8 mouse cellular contexts compared by ENCODE assay signal in genomic region chr2:4559211-4559882, GRCm38 (mm10).
A peak's percentile ranks its signal among the peaks of the same experiment; 100 is the strongest.
DNase-seq lines count a peak whose midpoint lies in the region; ATAC-seq and TF ChIP-seq lines count a peak whose summit lies in the region.

No protein-coding gene starts in this region.

- ATAC-seq in embryonic facial prominence, embryonic 13.5 days (ENCODE audit: insufficient number of reproducible peaks, insufficient read depth, low FRiP score, low TSS enrichment, low read depth), result peak; percentile 79
- peak; percentile 71 for ATAC-seq in limb, embryonic 12.5 days (ENCODE audit: insufficient number of reproducible peaks, insufficient read depth, low FRiP score, low TSS enrichment, low read depth)
- peak; percentile 73 for ATAC-seq in midbrain, embryonic 14.5 days (ENCODE audit: low FRiP score, low TSS enrichment)

- TF ChIP-seq EP300 in heart, adult 2 months (IDR thresholded peaks at IDR 0.05; ENCODE audit: insufficient read depth, low read depth, low read length), result peak; percentile 99

- 0 out of 2 replicates have a peak, but pooled peaks cover 3% of the 10 kb centered on the region for H3K36me3 ChIP-seq in embryonic facial prominence, embryonic 13.5 days
- H3K36me3 ChIP-seq in heart, adult 2 months (ENCODE audit: control insufficient read depth, insufficient read depth, low read length), result peaks cover 12% of the 10 kb centered on the region
- peaks cover 20% of the 10 kb centered on the region; the same call in 1 of the 2 replicates for H3K36me3 ChIP-seq in limb, embryonic 12.5 days
- no peaks in the 10 kb centered on the region for H3K36me3 ChIP-seq in midbrain, embryonic 14.5 days (ENCODE audit: control insufficient read depth, insufficient read depth, low read length)

- peak overlapping the region; percentile 74 for H3K9ac ChIP-seq in embryonic facial prominence, embryonic 13.5 days
- H3K9ac ChIP-seq in heart, adult 2 months (ENCODE audit: low read depth, low read length), result peak overlapping the region; percentile 63
- H3K9ac ChIP-seq in limb, embryonic 12.5 days (replicated peaks), result peak overlapping the region; percentile 63
- peak overlapping the region; percentile 43 for H3K9ac ChIP-seq in midbrain, embryonic 14.5 days (replicated peaks; ENCODE audit: low read length)

- peak; percentile 95 for DNase-seq in 416B (ENCODE audit: low read depth)
- peak; percentile 80 to 84 for DNase-seq in adrenal gland, postnatal 36 days
- DNase-seq in heart, adult 2 months, result peak; percentile 88 to 92
- DNase-seq in kidney, adult 8-10 months, result peak; percentile 78 to 86
- DNase-seq in midbrain, embryonic 14.5 days, result peak; percentile 84
- peak; percentile 32 to 46 for DNase-seq in spleen, adult 18-20 months

- H3K4me1 ChIP-seq in embryonic facial prominence, embryonic 13.5 days, result peaks cover 88% of the 10 kb centered on the region
- H3K4me1 ChIP-seq in heart, adult 2 months (ENCODE audit: control insufficient read depth, insufficient read depth, low read length), result peaks cover 30% of the 10 kb centered on the region
- H3K4me1 ChIP-seq in limb, embryonic 12.5 days (replicated peaks), result peaks cover 87% of the 10 kb centered on the region
- peaks cover 55% of the 10 kb centered on the region for H3K4me1 ChIP-seq in midbrain, embryonic 14.5 days (ENCODE audit: control insufficient read depth, insufficient read depth, low read length)

- intact Hi-C loops in heart, adult 2 months (cut with DNase I), result loop anchor here (1.0 to 5.0 kb wide), 5 partner anchors 17 to 93 kb away; partner anchors contain the start of gene Prpf18

- peak overlapping the region; percentile 77 for H3K4me2 ChIP-seq in embryonic facial prominence, embryonic 13.5 days
- H3K4me2 ChIP-seq in limb, embryonic 12.5 days, result peak overlapping the region; percentile 63
- peak overlapping the region; percentile 62 for H3K4me2 ChIP-seq in midbrain, embryonic 14.5 days (ENCODE audit: low read length)

- TF ChIP-seq CTCF in heart, adult 2 months (IDR thresholded peaks at IDR 0.05), result no peak

- H3K27ac ChIP-seq in embryonic facial prominence, embryonic 13.5 days, result peak overlapping the region; percentile 97
- H3K27ac ChIP-seq in heart, adult 2 months, result peak overlapping the region; percentile 96
- peak overlapping the region; percentile 97 for H3K27ac ChIP-seq in limb, embryonic 12.5 days
- H3K27ac ChIP-seq in midbrain, embryonic 14.5 days (replicated peaks; ENCODE audit: low read depth, low read length), result peak overlapping the region; percentile 76

- peak; percentile 96 for TF ChIP-seq POLR2A in heart, adult 2 months (IDR thresholded peaks at IDR 0.05; ENCODE audit: insufficient read depth, low read depth, low read length)

- H3K4me3 ChIP-seq in embryonic facial prominence, embryonic 13.5 days, result peak overlapping the region; percentile 52
- peak overlapping the region; percentile 69 for H3K4me3 ChIP-seq in heart, adult 2 months
- peak overlapping the region; percentile 49 for H3K4me3 ChIP-seq in limb, embryonic 12.5 days (replicated peaks)
- H3K4me3 ChIP-seq in midbrain, embryonic 14.5 days (replicated peaks; ENCODE audit: low read depth, low read length), result peak overlapping the region; percentile 33

- no peaks in the 10 kb centered on the region for H3K27me3 ChIP-seq in embryonic facial prominence, embryonic 13.5 days
- H3K27me3 ChIP-seq in heart, adult 2 months (ENCODE audit: control insufficient read depth, insufficient read depth, low read length), result no peaks in the 10 kb centered on the region
- H3K27me3 ChIP-seq in limb, embryonic 12.5 days, result no peaks in the 10 kb centered on the region
- no peaks in the 10 kb centered on the region for H3K27me3 ChIP-seq in midbrain, embryonic 14.5 days (ENCODE audit: control insufficient read depth, insufficient read depth, low read length)

- WGBS in embryonic facial prominence, embryonic 13.5 days, result under 1% methylated on average over 27 of the region's 27 CpGs
- WGBS in heart, adult 2 months, result under 1% methylated on average over 27 of the region's 27 CpGs
- under 1% methylated on average over 27 of the region's 27 CpGs for WGBS in limb, embryonic 12.5 days
- WGBS in midbrain, embryonic 14.5 days, result under 1% methylated on average over 27 of the region's 27 CpGs

- H3K9me3 ChIP-seq in embryonic facial prominence, embryonic 13.5 days, result no peaks in the 10 kb centered on the region
- no peaks in the 10 kb centered on the region for H3K9me3 ChIP-seq in limb, embryonic 12.5 days
- no peaks in the 10 kb centered on the region for H3K9me3 ChIP-seq in midbrain, embryonic 14.5 days (ENCODE audit: control insufficient read depth, low read length)

- peaks cover 2% of the 10 kb centered on the region; the same call in 1 of the 2 replicates for H3K79me2 ChIP-seq in heart, adult 2 months (replicated peaks; ENCODE audit: control insufficient read depth, insufficient read depth, low read length)

Comparison
In these comparisons a context has a peak if more than half of its experiments do, and no peak if none do; other contexts are left out.
1. Peak in every context shown above with its lines: DNase-seq, ATAC-seq, H3K4me3 ChIP-seq and H3K27ac ChIP-seq.
2. DNase-seq: peak in every context shown above with its lines; median percentile 95 in 416B; 90 in heart, adult 2 months; 84 in midbrain, embryonic 14.5 days; 82 in adrenal gland, postnatal 36 days; 82 in kidney, adult 8-10 months; 39 in spleen, adult 18-20 months.